Mouse (Mus musculus) cerebellum, adult 9-10 months (tissue): ENCODE measurements at regions not wholly inside any gene's neighbourhood (a gene's known extent, or its start where the extent isn't known, plus 50 kb on each side); places are given as distances from the start of the nearest gene placed in this dataset.

Experiments
- DNase-seq: peaks from one replicate; pipeline ENCODE4 v3.0.0; 2022

DNA sequence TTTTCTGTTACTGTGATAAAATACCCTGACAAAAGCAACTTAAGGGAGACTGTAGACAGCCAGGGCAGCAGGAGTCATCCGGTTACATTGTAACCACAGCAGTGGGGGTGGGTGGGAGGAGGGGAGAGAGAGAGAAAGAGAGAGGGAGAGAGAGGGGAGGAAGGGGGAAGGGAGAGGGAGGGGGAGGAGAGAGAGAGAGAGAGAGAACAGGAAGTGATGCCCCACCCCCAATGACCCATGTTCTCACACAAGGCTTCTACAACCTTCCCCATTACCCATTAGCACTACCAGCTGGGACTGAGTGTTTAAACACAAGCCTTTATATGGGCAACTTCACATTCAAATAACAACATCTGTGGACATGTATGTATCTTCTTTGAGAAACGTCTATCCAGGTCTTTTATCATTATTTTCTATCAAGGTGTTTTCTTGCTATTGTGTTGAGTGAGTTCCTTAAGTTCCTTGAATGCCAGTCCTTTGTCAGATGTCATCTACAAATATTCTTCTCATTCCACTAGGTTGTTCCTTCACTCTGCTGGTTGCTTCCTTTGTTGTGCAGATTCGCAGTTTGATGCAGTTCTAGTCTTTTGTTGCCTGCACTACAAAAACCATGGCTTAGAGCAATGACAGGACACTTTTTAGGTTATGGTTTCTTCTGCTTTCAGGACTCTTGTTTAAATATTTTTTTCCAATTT lies 274.7 kb upstream of the Ddx18 start:
- no peak for DNase-seq

GRCm38 (mm10) chr1:121833559-121833958 lies 265.8 kb upstream of the Ddx18 start:
- DNase-seq = no peak

GRCm38 (mm10) chr1:121830242-121830641 lies 262.5 kb upstream of the Ddx18 start:
- no peak for DNase-seq

DNA sequence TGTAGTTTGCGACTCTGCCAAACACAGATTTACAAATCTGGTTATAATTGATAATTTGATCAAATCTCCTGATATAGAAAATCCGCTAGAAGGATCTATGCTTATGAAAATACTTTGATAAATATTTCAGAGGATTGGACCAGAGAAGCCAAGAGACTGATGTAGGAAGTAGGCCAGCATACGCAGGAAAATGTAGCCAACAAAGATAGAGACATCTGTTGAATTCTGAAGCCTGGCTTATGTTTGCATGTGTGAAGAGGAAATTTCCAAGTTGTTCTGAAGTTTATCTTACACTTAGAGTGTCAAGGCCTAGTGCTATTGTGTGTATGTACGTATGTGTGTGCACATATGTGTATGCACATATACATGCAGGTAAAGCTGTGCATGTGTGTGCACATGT lies 255.2 kb upstream of the Ddx18 start:
- DNase-seq = no peak

DNA sequence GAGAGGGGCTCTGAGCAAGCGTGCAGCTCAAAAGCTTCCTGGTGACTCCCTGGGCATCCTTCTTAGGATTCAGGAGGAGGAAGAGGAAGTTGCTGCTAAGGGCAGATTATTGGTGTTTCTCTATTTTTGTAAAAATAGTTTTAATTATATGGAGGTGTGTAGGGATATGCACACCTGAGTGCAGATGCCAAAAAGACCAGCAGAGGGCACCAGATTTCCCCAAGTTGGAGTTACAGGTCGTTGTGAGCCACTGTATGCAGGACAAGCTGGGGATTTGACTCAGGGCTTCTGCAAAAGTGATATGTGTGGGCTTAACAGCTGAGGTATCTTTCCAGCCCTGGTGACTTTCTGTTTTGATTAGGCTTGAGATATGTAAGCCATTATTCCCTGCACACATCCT lies 235.5 kb upstream of the Ddx18 start:
- DNase-seq = no peak

DNA sequence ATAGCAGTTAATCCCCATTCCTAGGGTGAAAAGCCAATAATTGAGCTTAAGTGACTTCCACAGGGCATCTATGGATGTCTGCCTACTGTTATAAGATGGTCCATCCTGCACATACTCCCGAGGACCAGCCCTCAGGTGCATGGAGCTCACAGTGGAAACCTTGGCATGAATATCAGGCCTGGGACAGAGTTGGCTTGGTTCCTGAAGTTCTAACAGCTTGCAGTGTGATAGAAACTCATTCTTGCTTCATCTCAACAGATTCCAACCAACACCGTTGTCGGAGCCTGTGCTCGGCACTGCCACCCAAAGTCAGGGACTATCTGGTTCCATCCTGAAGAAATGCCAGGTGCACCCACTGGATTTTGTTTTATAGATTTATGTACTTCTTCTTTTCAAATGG lies 234.7 kb upstream of the Ddx18 start:
- DNase-seq = peak; percentile 44

DNA sequence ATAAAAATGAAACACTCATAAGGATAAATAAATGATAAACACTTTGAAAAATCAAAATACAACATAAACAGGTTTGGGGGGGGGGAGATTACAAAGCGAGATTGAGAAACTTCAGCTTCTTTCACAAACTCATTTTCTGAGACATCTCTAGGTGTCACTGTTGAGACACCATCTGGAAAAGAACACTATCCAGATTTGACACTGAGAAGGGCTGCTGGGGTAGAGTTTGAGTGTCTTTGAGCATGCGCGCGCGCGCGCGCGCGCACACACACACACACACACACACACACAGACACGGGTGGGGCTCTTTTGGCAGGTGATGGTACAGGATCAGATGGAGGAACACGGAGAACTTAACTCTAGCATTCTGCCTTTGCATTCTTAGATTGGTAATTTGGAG lies 230.7 kb upstream of the Ddx18 start:
- DNase-seq = peak; percentile 12

GRCm38 (mm10) chr1:121795024-121795786 lies 227.4 kb upstream of the Ddx18 start:
- DNase-seq = no peak

DNA sequence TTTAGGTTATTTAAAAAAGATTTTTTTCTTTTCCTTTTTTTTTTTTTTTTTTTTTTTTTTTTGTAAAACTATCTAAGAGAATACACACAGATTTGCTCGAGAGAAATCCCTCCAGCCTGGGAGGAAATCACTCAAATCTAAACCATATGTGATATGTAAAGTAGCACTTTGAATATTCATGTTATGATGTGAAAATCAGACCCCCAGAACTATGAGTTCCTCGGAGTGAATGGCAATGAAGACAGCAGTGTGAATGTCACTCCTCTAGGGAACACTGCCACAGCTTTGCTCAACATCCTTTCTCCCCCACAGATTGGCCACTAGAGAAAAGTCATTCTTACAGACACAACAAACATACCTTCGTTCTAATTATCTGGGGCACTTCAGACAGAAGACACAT lies 217.8 kb upstream of the Ddx18 start:
- no peak for DNase-seq

GRCm38 (mm10) chr1:121773988-121774387 lies 206.2 kb upstream of the Ddx18 start:
- no peak for DNase-seq

DNA sequence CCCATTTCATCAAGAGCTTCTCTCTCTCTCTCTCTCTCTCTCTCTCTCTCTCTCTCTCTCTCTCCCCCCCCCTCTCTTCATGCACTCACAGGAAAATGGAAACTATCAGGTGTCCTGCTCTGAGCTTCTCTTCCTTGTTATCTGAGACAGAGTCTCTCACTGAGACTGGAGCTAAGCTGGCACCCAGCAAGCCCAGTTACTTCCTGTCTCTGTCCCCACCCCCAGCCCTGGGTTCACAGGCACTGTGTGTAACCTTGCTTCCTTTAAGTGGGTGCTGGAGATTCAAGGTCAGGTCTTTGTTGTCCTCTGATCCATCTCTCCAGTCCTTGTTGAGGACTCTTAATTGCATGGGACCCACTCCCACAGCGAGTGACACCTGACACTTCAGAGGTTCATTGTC lies 203.7 kb upstream of the Ddx18 start:
- no peak for DNase-seq

DNA sequence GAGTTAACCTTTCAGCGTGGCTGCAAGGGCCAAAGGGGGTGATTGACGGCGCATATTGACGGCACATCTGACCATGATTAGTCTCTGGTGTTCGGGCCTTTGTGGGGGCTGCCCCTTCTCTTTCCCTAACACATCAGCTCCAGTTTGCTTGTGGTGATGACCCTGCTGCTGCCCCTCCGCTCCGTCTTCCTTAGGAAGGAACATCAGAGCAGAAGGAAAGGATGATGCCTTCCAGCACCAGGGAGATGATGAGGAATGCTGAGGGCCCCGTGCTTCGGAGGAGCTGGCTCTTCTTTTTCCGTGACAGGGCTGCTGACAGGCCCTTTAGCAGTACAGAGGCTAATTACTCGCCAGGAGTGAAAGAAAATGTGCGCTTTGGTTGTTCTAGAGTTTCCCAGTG lies 203.1 kb upstream of the Ddx18 start:
- no peak for DNase-seq

DNA sequence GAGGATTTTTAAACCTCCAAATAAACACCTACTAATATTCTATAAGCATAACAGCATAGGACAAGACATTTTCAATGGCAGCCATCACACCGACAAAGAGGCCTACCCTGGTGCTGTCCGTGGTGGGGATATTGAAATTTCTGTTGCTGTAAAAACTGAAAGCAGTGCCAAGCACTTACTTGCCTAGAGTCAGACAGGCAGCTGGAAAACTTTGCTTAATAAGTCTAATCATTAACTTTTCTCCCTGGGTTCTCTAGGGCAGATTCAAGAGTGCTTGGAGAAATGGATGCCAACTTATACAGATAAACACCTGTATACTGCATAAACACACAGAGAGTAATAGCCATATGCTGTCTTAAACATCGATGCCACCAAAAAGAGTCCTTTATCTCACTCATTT lies 192.3 kb upstream of the Ddx18 start:
- no peak for DNase-seq

GRCm38 (mm10) chr1:121745181-121745580 lies 177.4 kb upstream of the Ddx18 start:
- DNase-seq = no peak

GRCm38 (mm10) chr1:121735113-121735719 lies 167.4 kb upstream of the Ddx18 start:
- no peak for DNase-seq

- DNase-seq = no peak
These were observed 166.8 kb upstream of the Ddx18 start for GRCm38 (mm10) chr1:121734456-121735112.

GRCm38 (mm10) chr1:121709317-121709860 lies 141.6 kb upstream of the Ddx18 start:
- no peak for DNase-seq

DNA sequence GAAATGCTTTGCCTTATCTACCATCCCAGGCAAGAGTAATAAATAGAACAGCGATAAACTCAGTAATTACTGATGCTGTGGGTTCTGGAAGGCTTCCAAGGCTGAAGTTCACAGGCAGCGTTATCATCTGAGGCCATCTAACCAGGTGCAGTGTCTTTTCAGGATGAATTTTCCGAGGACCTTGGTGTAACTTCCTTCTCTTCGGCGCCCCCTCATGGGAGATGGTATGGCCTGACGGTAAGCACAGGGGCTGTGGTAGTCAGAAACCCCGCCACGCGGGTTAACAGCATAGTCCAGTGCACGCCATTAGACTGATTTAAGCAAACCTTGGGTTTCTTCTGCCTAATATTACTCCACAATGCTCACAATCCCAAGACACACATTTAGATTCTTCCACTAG lies 140.5 kb upstream of the Ddx18 start:
- no peak for DNase-seq

GRCm38 (mm10) chr1:121701826-121702225 lies 134.0 kb upstream of the Ddx18 start:
- DNase-seq = no peak

GRCm38 (mm10) chr1:121653901-121654300 lies 86.1 kb upstream of the Ddx18 start:
- DNase-seq = no peak

DNA sequence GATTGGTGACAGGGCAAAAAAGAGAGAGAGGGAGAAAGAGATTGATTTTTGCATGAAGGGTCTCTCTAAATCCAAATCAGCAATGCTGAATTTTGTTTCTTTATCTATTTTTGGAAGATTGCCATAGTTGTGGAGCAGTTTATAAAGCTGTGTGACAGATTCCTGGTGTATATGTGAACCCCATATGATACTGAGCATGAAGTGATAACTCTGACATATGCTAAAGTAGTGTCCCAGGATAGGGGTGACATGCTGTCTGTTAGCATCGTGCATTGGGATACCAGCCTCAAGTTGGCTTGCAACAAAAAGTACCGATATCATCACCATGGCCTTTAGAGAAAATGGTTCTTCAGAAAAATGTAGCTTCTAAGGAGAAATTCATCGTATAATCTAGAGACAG lies 82.3 kb upstream of the Ddx18 start:
- DNase-seq = no peak

GRCm38 (mm10) chr1:121631466-121631865 lies 63.7 kb upstream of the Ddx18 start:
- DNase-seq = no peak

GRCm38 (mm10) chr1:121620262-121620661 lies 52.5 kb upstream of the Ddx18 start:
- DNase-seq = no peak
